Mouse (Mus musculus) c-Kit-positive CD71-negative TER-119-negative erythroid progenitor cells, embryonic 14.5 days (primary cell): Measurements from ENCODE around the gene Ogdh.
"Not testable (repeated sequence)": the region's sequence is repeated elsewhere in the genome, so short reads cannot be mapped to it uniquely, and the experiment has no call there.

Experiments used
- DNase-seq: peaks from one replicate; pipeline ENCODE4 v3.0.0-alpha.2; 2013; ENCODE audit warnings: low read depth

The Ogdh gene

DNA sequence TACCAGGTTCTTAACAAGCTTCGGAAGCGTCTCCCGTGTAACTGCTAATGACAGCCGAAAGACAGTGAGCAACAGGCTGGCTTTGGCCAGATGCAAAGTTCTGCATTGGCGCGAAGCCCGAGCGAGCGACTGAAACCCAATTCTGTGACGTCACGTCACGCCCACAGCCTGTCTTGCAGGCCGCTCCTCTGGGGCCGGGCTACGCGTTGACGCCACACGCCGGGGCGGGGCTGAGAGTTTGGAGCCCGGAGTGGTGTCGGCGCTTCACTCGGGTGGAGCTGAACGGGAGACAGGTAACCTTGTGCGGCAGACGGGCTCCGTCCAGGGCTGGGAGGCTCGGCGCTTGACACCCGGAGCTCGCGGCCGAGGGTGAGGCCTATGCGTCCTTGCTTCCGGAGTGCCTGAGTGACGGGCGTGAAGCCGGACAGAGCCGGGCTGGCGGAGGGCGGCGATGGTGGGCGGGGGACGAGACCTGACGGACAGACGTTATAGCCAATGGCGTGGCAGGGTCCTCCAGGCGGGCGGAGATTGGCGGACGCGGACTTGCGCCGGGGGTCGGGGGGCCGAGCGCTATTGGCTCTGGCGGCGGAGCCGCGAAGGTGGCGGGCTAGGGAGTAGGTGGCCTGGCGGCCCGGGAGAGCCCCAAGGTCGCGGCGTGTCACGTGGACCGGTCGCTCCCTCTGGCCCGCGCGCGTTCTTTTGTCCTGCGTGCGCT lies at the start of gene Ogdh:
TSS of gene Ogdh (plus strand) at position 233 of the 715 bp plus-strand sequence.
- peak; percentile 98 for DNase-seq

DNA sequence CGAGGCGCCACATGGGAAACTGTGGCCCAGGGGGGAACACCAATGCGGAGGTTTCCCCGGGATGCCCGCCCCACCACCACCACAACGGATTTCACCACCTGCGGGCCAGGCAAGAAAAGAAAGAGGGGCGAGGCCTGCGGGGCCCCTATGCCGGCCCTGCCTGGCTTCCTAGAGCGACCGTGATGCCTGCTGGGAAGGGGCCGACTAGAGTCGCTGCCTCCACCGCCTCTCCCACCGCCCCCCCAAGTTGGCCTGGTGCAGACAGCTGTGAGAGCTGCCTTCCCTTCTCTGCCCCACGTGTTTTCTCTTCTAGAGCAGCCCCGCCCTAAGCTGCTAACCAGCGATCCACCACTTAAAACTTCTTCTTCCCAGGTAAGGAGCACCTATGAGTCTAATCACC lies 46.7 kb upstream of the Ogdh start:
- no peak for DNase-seq

DNA sequence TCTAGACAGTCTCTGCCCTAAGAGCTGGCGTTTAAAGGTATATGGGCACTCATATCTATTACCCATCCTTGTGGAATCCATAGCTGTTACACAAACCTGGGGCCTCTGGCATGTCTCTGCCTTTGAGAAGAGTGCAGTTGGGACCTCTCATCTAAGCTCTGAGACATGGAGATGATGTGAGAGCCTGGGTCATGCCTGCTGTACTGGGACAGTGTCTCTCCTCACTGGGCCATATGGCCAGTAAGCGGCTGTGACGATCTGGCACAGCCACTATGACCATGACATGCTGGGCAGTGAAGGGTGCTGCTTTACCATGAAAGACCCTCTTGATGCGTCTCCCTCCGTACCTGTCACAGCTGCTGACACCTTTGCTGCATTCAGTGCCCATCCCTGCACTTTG lies 39.2 kb upstream of the Ogdh start:
- DNase-seq = no peak

DNA sequence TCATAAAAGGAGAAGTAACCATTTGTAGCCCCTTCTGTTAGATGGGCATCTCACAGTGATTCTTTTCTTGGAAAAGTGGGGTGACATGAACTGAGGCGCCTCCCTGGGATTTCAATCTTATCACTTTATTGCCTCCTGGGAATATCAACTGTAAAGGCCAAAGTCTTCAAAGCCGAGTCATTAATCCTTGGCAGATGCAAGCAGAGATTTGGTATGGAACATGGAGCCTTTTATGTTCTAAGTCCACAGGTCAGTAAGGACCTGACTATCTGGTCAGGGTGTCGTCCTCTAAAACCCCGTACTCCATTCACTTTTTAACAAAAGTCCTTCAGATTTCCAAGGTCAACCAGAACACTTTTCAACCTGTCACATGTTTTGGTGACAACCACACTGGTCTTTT lies 38.6 kb upstream of the Ogdh start:
- no peak for DNase-seq

DNA sequence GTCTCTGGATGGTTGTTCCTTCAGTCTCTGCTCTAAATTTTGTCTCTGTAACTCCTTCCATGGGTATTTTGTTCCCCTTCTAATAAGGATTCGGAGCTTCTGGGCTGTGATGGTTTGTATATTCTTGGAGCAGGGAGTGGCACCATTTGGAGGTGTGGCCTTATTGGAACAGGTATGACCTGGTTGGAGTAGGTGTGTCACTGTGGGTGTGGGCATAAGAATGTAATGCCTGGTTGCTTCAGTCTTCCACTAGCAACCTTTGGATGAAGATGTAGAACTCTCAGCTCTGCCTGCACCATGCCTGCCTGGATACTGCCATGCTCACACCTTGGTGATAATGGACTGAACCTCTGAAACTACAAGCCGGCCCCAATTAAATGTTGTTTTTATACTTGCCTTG lies 36.8 kb upstream of the Ogdh start:
- not testable (repeated sequence) for DNase-seq

DNA sequence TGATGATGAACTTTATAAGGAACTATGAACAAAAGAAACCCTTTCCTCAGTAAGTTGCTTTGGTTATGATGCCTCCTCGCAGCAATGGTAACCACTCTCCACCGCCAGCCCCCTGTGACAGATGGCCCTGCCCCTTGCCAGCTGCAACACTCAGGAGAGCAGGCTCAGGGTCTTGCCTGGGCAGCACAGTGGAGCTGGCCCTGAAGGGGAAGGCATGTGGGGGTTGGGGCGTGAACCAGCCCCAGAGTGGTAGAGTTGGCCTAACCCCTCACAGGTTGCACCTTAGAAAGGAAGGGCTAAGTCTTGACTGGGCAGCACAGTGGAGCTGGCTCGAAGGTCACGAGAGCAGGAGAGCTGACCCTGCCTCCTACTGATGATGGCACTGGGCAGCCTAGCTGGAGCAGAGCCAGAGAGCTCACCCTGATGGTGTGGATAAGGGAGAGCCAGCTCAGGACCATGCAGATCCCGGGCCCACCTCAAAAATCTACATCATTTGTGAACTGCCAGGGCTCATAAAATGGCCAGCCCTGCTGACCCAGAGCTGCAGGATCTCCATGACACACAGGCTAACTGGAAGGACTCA lies 34.9 kb upstream of the Ogdh start:
- no peak for DNase-seq

DNA sequence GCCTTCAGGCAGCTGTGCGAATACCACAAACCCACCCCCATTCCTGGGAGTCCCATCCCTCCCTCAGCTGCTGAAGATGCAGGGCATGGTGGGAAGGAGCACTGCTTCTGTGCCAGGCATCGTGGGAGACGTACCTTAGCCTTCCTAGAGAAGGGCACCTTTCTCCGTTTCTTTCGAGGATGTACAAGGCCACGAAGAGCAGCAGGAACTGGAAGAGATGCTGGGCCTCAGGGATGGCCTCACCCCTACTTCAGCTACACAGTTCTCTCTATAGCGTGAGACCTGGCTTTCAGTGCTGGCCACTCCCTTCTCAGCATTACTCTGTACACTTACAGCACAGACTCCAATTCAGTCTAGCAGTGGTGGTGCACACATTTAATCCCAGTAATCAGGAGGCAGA lies 32.0 kb upstream of the Ogdh start:
- no peak for DNase-seq

DNA sequence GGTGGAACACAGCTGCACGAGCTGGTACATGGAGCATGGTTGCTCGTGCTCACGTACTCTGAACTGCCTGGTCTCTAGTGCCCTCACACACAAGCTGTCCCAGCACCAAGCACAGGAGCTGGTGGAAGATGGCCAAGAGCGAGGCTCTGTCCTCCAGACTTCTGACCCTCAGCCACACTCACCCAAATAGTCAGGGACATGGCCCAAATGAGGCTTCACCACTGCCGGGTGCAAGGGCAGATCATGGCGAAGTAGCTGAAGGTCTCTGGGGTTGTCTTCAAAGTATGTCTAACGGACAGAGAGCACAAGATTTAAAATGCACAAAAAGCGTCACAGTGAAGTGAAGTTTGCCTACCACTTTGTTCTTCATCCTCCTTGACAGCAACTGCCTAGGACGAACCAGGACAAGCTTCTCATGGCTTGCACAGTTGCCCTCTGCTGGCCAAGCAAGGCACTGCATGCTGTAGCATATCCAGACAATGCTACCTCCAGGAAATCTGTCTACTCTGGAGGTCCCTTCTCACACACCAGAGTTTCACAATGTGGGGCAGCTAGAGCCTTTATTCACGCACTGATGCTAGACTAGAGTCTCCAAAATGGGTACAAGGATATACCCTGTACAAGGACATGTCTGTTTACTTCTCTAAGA lies 29.9 kb upstream of the Ogdh start:
- peak; percentile 75 for DNase-seq

DNA sequence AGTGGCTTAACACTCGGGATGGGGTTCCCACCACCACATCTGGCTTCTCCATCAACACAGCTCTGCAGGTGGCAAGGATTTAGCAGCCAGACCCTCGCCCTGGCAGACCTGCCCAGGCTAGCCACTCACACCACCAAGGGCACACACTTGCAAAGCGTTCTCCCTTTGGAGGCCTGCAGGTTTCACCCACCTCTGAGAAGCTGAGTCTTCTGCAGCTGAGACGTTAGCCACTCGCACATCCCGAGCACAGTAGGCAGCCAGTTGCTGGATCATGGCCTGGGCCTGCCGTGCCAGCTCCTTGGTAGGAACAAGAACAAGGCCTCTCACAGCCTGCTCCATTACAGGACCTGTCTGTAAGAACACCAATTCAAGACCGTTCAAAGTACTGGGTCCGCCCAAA lies 24.8 kb upstream of the Ogdh start:
- DNase-seq = no peak

DNA sequence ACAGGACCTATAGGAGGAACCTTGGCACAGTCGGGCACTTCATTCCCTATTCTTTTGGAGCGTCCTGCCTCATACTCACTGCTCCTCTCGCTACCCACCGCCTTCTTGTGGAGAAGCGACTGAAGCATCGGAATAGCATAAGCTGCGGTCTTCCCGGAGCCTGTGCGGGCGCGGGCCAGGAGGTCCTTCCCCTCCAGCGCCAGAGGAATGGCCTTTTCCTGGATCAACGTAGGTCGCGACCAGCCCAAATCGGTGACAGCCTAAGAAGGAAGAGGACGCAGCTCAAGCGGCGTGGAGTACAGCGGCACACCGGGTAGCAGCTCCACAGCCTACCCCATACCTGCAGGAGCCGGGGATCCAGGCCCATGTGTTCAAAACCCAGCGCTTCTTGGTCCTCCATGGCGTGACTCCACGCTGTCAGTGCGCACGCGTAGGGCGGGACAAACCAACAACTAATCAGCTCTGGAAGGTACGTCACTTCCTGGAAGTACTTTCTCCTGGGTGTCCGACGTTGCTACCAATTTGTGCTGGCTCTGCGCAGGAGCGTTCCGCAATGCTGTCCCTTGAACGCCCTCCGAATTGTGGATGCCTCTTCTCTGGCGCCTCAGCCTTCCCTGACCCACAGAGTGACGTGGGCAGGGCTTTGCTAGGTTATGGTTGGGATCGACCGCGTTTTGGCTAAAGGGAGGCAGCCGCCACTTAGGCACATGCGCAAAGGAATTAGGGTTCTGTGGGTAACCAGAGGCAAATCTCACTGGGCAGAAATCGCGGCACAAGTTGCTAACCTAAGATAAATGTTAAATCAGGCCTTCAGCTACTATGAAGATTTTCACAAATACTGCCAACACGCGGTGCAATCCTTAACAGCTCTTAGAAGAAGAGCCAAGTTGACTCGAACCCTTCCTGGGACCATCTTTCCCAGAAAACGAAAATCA lies 23.8 kb upstream of the Ogdh start, which contains the start of gene Ddx56:
TSS of gene Ddx56 (minus strand) at position 453 of the 935 bp plus-strand sequence.
- peak; percentile 90 for DNase-seq

DNA sequence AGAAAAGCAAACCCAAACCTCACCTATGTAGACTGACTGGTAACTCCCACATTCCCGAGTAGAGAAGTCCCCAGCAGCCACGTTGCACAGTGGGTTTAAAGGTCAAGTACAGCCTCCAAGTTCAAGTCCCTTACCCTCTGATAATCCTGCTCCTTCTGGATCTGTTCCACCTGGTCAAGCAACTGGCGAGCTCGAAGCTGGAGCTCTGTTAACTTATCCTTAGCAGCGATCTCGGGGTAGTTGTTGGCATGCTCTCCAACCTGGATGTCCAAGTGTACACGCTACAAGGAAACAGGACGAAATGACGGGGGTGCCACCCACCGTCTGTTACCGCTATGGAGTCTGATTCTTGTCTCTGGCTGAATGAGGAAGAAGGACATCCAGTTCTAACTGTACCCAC lies 17.8 kb upstream of the Ogdh start:
- DNase-seq = no peak

DNA sequence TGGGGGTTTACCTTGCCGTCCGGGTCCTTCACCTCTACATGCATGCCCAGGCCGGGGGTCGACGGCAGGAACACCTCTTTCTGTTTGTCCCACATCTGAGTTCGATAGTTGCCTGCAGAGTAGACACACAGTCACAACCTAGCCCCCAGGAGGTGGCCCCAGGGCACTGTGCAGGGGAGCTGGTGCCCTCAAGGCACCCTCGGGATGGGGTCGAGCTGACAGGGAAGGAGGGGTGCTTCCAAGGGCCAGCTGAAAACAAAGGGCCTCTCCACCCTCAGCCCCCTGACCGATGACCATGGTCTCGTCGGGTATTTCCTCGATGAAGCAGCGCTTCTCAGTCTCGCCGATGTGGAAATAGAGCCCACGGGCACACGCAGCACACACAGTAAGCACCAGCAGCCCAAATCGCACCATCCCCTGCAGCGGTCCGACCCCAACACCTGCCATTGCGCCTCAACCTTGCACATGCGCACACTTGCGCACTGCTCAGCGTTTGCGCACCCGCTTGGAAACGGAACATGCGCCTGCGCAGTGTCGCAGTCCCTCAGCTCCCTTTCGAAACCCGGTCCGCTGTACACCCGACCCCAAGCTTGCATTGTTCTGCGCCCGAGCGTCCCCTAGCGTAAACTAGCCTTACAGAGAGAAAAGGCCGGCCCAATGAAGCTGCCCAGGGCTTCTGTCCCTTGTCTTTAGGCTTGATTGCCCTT lies 16.9 kb upstream of the Ogdh start, which contains the start of gene Tmed4:
TSS of gene Tmed4 (minus strand) at position 484 of the 707 bp plus-strand sequence.
- peak; percentile 99 for DNase-seq

DNA sequence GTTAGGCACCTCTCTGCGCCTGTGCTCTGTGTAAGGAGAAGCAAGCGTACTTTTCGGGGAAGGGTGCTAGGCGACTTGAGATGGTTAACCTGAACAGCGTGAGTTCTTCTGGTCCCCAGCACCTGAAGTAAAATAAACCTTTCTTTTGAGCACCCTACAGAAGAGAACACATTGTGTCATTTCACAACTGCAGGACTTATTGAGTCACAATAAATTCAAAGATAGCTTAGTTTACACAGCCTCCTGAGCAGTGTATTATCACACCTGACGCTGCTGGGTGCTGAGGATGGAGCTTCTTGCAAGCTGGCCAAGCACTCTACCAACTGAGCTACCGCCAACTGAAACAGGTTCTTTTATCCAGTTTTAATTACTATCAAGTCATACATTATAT lies 16.3 kb upstream of the Ogdh start:
- DNase-seq = no peak

DNA sequence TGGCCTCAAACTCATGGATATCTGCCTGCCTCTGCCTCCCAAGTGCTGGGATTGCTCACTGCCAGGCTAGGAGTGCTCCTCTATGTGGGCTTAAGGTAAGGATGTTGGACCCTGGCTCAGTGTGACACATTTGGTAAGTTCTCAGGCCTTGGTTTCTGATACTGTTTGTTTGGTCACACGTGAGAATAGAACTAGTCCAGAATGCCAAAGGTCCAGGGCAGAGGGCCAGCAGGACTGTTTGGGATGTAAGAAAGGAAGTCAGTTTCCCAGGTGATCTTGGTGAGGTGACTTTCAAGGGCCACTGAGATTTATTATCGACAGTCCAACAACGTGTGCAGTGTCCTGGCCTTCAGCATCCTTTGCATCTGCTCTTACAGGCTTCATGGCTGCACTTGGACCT lies 15.0 kb upstream of the Ogdh start:
- no peak for DNase-seq

DNA sequence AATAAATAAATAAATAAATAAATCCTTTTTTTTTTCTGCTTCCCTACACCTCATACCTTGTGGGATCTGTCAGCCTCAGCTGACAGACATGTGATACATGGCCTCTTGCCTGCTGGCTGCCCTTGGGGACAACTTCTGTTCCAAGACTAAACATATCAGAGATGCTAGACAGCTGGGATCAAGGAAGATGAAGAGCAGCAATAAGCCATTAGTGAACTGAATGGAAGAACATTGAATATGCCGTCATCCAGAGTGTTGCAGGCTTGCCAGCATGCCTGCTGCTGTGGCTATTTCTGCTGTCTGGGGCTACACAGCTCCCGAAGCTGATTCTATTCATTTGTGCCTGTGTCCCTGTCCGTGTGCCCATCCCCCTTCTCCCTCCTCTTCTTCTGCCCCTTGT lies 8.5 kb upstream of the Ogdh start:
- DNase-seq = no peak

DNA sequence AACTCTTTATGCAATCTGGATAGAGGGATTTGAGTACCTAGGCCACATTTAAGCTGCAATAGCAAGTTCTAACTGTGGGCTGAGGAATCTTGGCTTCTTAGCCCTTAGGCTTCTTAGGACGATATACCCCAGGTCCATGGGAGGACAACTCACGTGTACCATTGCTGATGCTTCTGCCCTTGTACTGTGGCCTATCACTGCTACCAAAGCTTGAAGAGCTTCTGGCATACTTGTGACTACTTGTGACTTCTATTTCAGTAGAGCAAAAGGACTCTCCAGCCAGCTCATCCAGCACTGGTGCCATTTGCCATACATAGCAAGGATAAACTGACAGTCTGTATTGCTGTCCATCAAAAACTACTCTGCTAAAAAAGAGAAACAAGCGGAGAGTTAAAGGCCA lies 1.3 kb upstream of the Ogdh start:
- DNase-seq = no peak

DNA sequence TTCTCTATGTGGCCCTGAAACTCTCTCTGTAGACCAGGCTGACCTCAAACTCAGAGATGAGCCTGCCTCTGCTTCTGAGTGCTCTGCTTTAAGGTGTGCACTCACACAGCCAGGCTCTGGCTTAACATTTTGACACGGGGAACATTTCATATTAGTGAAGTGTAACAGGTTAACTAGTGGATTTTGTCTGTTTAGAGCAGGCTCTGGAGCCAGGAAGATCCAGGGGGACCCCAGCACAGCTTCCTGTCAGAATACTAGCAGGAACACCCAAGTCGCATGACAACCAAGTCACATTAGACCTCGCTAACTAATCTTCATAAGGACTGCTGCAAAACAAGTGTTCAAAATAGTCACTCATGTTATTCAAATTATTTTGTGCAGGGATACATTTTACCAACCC lies 550 bp upstream of the Ogdh start:
- DNase-seq = no peak

DNA sequence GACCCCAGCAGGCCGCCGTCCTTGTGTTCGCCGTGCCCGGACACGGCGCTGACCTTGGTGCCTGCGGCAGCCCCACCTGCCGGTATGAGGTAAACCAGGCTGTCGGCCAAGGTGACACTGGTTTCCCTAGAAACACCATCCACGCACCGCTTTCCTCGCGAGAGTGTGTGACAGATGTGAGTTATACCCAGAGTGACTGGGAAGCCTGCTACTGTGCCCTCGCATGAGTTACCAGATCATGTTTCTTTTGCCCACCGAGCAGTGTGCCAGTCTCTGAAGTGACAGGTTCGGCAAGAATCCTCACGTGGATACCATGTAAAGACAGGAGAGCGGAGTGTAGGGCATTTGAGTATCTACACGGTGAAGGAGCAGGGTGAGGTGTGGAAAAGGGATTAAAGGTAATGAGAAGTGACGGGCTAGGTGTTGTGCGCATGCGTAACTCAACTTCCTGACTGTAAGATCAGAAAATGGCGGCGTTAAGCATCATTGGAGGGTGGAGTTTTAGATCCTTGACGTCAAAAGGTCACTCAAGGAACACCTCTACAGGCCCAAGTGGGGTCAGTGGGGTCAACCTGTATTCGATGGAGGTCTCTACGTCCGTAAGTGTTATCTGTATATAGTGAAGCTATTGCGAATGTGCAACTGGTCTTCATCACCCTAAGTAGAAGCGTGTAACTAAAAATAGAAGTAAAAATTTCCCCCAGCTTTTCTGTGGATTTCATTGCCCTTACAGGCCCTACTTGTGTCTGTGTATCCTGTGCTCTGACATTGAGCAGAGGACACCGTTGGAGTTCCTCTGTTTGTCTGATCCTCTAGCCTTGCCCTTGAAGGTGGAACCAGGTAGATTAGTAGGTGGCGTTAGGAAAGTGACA lies 919 bp downstream of the Ogdh start:
- DNase-seq = peak; percentile 63

DNA sequence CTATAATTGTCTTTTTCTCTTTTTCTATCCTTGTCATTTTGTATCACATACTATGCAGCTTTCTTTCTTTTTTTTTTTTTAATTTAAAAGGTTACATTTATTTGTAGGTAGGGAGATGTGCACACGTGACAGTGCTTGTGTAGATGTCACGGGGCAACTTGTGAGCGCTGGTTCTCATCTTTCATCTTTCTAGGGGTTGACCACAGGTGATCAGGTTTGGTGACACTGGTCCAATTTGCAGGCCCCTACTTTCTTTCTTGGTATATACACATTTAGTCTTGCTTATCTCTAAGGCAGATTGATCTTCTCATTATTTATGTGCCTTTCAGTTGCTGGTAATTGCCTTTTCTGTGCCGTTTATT lies 1.5 kb downstream of the Ogdh start:
- DNase-seq = no peak

DNA sequence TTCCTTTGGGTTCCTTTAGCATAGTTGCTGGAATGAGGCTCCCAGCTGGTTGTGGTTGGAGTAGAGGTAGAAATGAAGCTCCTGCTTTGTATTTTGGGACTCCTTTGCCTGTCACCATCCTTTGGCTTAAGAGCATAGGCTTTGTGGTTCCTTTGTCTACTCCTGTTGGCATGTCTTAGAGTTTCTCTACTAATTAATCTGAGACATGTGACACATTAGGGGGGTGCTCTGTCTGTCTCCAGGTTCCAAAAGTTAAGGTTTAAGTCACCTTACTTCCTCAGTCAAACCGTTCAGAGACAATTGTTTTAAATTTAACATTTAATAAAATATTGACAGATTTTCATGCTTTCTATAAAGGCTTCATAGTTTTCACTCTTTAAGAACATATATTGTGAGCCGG lies 2.2 kb downstream of the Ogdh start:
- no peak for DNase-seq

DNA sequence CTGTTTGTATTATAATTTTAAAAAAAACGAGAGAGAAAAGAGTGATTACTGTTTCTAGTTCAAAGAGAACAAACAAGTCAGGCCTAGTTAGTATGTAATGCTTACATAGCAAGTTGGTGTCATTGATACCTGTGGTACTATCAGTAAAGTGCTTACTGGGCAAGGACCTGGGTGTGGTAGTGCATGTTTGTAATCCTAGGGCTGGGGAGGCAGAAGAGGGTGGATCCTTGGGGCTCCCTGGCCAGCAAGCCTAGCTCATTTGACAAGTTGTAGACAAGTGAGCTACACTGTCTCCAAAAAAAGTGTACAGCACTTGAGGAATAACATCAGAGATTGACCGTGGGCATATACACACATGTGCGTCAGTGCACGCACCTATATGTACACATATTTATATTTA lies 3.2 kb downstream of the Ogdh start:
- DNase-seq = no peak
